Mouse (Mus musculus) CH12.LX (cell line): ENCODE results near the gene Cchcr1. TPM values are rescaled to one million over a fixed set of nuclear protein-coding genes. Genes with fewer than 3 reads are reported as not detected.

Source experiments
- DNase-seq: peaks from one replicate; pipeline ENCODE4 v3.0.0-alpha.2; 2013; ENCODE audit errors: extremely low read depth
- H3K27ac ChIP-seq: 2 replicates; pipeline ENCODE4 v1.5.1; 2012; ENCODE audit warnings: low read depth, mild to moderate bottlenecking, control low read depth, moderate library complexity; ENCODE audit not compliant: insufficient read depth
- H3K27me3 ChIP-seq: replicated peaks from 2 replicates; pipeline ENCODE3; 2012; ENCODE audit warnings: inconsistent platforms
- H3K36me3 ChIP-seq, 2 experiments: replicated peaks in 1 of 2; 2 replicates each; pipeline versions ENCODE3 to v1.6.1; 2012; ENCODE audit warnings: inconsistent platforms in 1 of 2, low read length in 1 of 2, mild to moderate bottlenecking in 1 of 2, mixed read lengths in 1 of 2, moderate library complexity in 1 of 2; ENCODE audit not compliant: control insufficient read depth in 1 of 2, insufficient read depth in 1 of 2
- H3K4me1 ChIP-seq, 2 experiments: 2 replicates each; pipeline ENCODE4 v1.6.1; 2012; ENCODE audit warnings: inconsistent platforms in 1 of 2, moderate library complexity in 1 of 2; ENCODE audit not compliant: insufficient read depth in 2 of 2, control insufficient read depth in 1 of 2
- H3K4me2 ChIP-seq: 2 replicates; pipeline ENCODE4 v1.6.1; 2012; ENCODE audit warnings: low read depth, mild to moderate bottlenecking, control low read depth; ENCODE audit not compliant: poor library complexity, insufficient read depth, severe bottlenecking
- H3K4me3 ChIP-seq, 3 experiments: fragments of 150-350 bp in 1 of 3; sonication (generic) in 1 of 3; replicated peaks in 1 of 3; 2 replicates each; pipeline versions ENCODE3 to v1.5.1; 2011 to 2012; ENCODE audit warnings: low read depth in 2 of 3, low read length in 2 of 3, mild to moderate bottlenecking in 2 of 3, moderate library complexity in 2 of 3, control low read depth in 1 of 3, improper control_type of control experiment in 1 of 3, inconsistent platforms in 1 of 3, mixed read lengths in 1 of 3; ENCODE audit not compliant: poor library complexity in 1 of 3
- H3K79me2 ChIP-seq: replicated peaks from 2 replicates; pipeline ENCODE4 v1.6.1; 2012; ENCODE audit warnings: mild to moderate bottlenecking, moderate library complexity; ENCODE audit not compliant: control insufficient read depth, poor library complexity, insufficient read depth, severe bottlenecking; ENCODE audit errors: extremely low read depth
- H3K9ac ChIP-seq: 2 replicates; pipeline ENCODE4 v1.6.1; 2012; ENCODE audit warnings: low read depth, mild to moderate bottlenecking, control low read depth, moderate library complexity; ENCODE audit not compliant: insufficient read depth
- H3K9me3 ChIP-seq: replicated peaks from 2 replicates; pipeline ENCODE3; 2012; ENCODE audit warnings: low read length, inconsistent platforms, mixed read lengths
- BHLHE40 ChIP-seq: IDR thresholded peaks from 2 replicates; pipeline ENCODE4 v1.6.1; 2011; ENCODE audit warnings: mild to moderate bottlenecking, low read depth, low read length, improper control_type of control experiment
- CHD1 ChIP-seq: IDR thresholded peaks from 2 replicates; pipeline ENCODE4 v1.6.1; 2012; ENCODE audit warnings: low read depth, low read length, improper control_type of control experiment, inconsistent platforms
- CHD2 ChIP-seq: IDR thresholded peaks from 2 replicates; pipeline ENCODE4 v1.6.1; 2011; ENCODE audit warnings: low read length, improper control_type of control experiment
- GABPA ChIP-seq: IDR thresholded peaks from 2 replicates; pipeline ENCODE4 v1.6.1; 2012; ENCODE audit warnings: low read depth, low read length, improper control_type of control experiment, inconsistent platforms; ENCODE audit not compliant: insufficient replicate concordance
- HCFC1 ChIP-seq: IDR thresholded peaks from 2 replicates; pipeline ENCODE4 v1.6.1; 2012; ENCODE audit warnings: low read depth, mild to moderate bottlenecking, inconsistent platforms, low read length, improper control_type of control experiment
- JUN ChIP-seq: IDR thresholded peaks from 2 replicates; pipeline ENCODE4 v1.6.1; 2011; ENCODE audit warnings: low read depth, mild to moderate bottlenecking, low read length, improper control_type of control experiment, moderate library complexity; ENCODE audit not compliant: insufficient read depth
- MAX ChIP-seq: IDR thresholded peaks from 2 replicates; pipeline ENCODE4 v1.6.1; 2011; ENCODE audit warnings: low read length, improper control_type of control experiment
- MAZ ChIP-seq: IDR thresholded peaks from 2 replicates; pipeline ENCODE4 v1.6.1; 2012; ENCODE audit warnings: low read depth, mild to moderate bottlenecking, inconsistent platforms, low read length, improper control_type of control experiment, moderate library complexity
- MEF2A ChIP-seq: IDR thresholded peaks from 2 replicates; pipeline ENCODE4 v1.6.1; 2014; ENCODE audit warnings: low read depth, mild to moderate bottlenecking, inconsistent platforms, low read length, improper control_type of control experiment, borderline replicate concordance
- NELFE ChIP-seq: IDR thresholded peaks from 2 replicates; pipeline ENCODE4 v1.6.1; 2011; ENCODE audit warnings: low read depth, low read length, improper control_type of control experiment
- NRF1 ChIP-seq: IDR thresholded peaks from 2 replicates; pipeline ENCODE4 v1.6.1; 2014; ENCODE audit warnings: low read depth, mild to moderate bottlenecking, inconsistent platforms, low read length, improper control_type of control experiment, moderate library complexity
- PAX5 ChIP-seq: IDR thresholded peaks from 2 replicates; pipeline ENCODE4 v1.6.1; 2012; ENCODE audit warnings: low read length, inconsistent platforms, mixed read lengths
- POLR2A ChIP-seq: IDR thresholded peaks from 2 replicates; pipeline ENCODE4 v1.6.1; 2011; ENCODE audit warnings: low read depth, mild to moderate bottlenecking, improper control_type of control experiment, low read length
- RAD21 ChIP-seq: IDR thresholded peaks from 2 replicates; pipeline ENCODE4 v1.6.1; 2011; ENCODE audit warnings: low read depth, mild to moderate bottlenecking, low read length, improper control_type of control experiment, moderate library complexity
- RCOR1 ChIP-seq: conservative IDR thresholded peaks from 2 replicates; pipeline ENCODE4 v1.6.1; 2012; ENCODE audit warnings: low read depth, mild to moderate bottlenecking, inconsistent platforms, low read length, improper control_type of control experiment
- SIN3A ChIP-seq: IDR thresholded peaks from 2 replicates; pipeline ENCODE4 v1.6.1; 2012; ENCODE audit warnings: low read length, improper control_type of control experiment, inconsistent platforms
- TBP ChIP-seq: conservative IDR thresholded peaks from 2 replicates; pipeline ENCODE4 v1.6.1; 2011; ENCODE audit warnings: low read depth, low read length, improper control_type of control experiment
- UBTF ChIP-seq: IDR thresholded peaks from 2 replicates; pipeline ENCODE4 v1.6.1; 2012; ENCODE audit warnings: low read depth, mild to moderate bottlenecking, inconsistent platforms, low read length, improper control_type of control experiment, moderate library complexity
- ZKSCAN1 ChIP-seq: IDR thresholded peaks from 2 replicates; pipeline ENCODE4 v1.6.1; 2012; ENCODE audit warnings: low read depth, inconsistent platforms, low read length, improper control_type of control experiment, borderline replicate concordance
- ZMIZ1 ChIP-seq: IDR thresholded peaks from 2 replicates; pipeline ENCODE4 v1.6.1; 2012; ENCODE audit warnings: low read depth, mild to moderate bottlenecking, inconsistent platforms, low read length, improper control_type of control experiment
- dilution Hi-C: fragments of 300-500 bp; cut with MboI; formaldehyde crosslinking; loops from 2 replicates; pipeline ENCODE4 v1.14.3; 2020; ENCODE audit warnings: low sequenced_read_pairs; ENCODE audit not compliant: extremely low pct_unique_long_range_greater_than_20kb, extremely low pct_ligation_motif_present
- in situ Hi-C: fragments of 300-500 bp; cut with MboI; formaldehyde crosslinking; loops from 3 replicates; pipeline ENCODE4 v1.14.3; 2019; ENCODE audit warnings: low sequenced_read_pairs, low pct_ligation_motif_present, low pct_unique_long_range_greater_than_20kb, mixed read lengths
- polyA plus RNA-seq: library from polyadenylated mRNA; unstranded; fragments of >175 nt; gene quantifications from 2 replicates; pipeline ENCODE4 v1.2.1, GENCODE M21; 2012; ENCODE audit warnings: low read depth; ENCODE audit not compliant: insufficient read length
- total RNA-seq, 2 experiments: library from RNA; depleted of rRNA; stranded (reverse); fragments of 300-350 nt in 1 of 2; fragments of >200 nt in 1 of 2; gene quantifications; 2 replicates each; pipeline ENCODE4 v1.2.3; 2012 to 2014

The Cchcr1 gene
- total and polyA plus RNA-seq, 3 experiments, result 5.2 to 13.0 (median 11.3) TPM

DNA sequence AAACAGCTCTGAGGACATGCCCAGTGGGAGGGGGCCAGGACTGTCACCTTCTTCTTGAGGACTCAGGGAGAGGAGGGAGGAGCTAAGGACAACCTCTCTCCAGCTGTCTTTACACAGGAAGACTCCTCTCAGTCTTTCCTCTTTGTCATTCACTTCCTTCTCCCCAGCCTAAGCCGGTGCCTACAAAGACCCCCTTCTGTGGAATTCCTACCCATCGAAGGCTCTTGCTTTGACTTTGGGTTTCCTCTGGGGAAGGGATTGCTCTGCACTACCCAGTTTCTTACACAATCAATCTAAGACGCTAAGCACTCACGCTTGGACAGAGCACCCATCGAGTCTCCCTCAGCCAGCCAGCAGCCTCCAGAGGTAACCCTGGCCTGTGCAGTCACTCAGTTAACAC, 31.7 kb downstream of the Cchcr1 start:
- in situ Hi-C loops, result no loop called here
- Histone ChIP-seq H3K79me2 (no peaks in the 10 kb centered on the region), H3K27me3 (peaks cover 2% of the 10 kb centered on the region), H3K27ac (no peak overlapping the region), H3K9me3 (peaks cover 3% of the 10 kb centered on the region), H3K4me2 (no peak overlapping the region), H3K4me1 (peaks cover 15 to 44% of the 10 kb centered on the region in 2 experiments), H3K9ac (no peak overlapping the region), H3K4me3 (no peak overlapping the region), H3K36me3 (no peaks in the 10 kb centered on the region)
- DNase-seq, result no peak
- dilution Hi-C loops, result no loop called here
- TF ChIP-seq RAD21, result no peak
- no peak for TF ChIP-seq RCOR1
- no peak for TF ChIP-seq ZKSCAN1
- no peak for TF ChIP-seq PAX5
- no peak for TF ChIP-seq HCFC1
- TF ChIP-seq CHD2, result no peak
- no peak for TF ChIP-seq MEF2A
- TF ChIP-seq GABPA, result no peak
- no peak for TF ChIP-seq CHD1
- no peak for TF ChIP-seq ZMIZ1
- no peak for TF ChIP-seq NRF1

DNA sequence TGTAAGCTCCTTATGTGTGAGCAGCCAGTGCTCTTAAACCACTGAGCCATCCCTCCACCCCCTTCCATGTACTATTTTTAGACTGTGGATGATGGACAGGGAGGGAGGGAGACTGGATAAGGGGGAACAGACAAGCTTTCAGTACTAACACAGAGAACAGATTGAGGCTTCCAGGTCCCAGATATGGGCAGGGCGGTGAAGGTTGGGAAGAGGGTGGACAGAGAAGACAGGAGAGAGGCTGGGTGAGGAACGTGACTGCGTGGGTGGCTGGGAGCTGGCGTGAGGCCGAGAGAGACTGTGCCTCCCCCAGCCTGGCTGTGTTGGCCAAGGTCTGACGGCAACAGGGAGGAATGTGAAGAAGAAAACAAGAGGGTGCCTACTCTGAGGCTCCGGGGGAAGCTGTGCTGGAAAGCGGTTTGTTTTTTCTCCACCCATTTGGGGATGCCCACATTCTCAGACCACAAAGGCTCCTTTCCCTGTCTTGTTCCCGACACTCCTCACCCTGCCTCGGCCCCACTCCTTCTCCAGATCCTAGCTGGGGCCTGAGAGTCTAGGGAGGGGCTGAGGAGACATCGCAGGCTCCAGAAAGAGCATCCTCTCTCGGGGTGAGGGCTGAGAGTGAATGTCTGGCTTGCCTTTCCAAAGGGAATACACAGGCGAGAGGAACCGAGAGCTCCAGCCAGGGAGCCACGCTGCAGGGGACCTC, 32.7 kb downstream of the Cchcr1 start:
- no peaks in the 10 kb centered on the region for H3K36me3 ChIP-seq
- no peak overlapping the region for H3K9ac ChIP-seq
- no peak overlapping the region for H3K4me3 ChIP-seq
- dilution Hi-C loops, result no loop called here
- peaks cover 3% of the 10 kb centered on the region for H3K9me3 ChIP-seq
- no peak for DNase-seq
- no peak overlapping the region for H3K4me2 ChIP-seq
- TF ChIP-seq JUN (no peak), CHD1 (no peak), RCOR1 (no peak), UBTF (no peak), MAX (no peak), BHLHE40 (no peak), HCFC1 (no peak), POLR2A (no peak), TBP (no peak), SIN3A (no peak), MAZ (no peak), NELFE (no peak), MEF2A (no peak)
- in situ Hi-C loops, result loop anchor here (5.0 kb wide), 1 partner anchor 32 kb away; the partner anchor contains the start of genes Cchcr1 and Tcf19
- peaks cover 20 to 44% of the 10 kb centered on the region in 2 experiments for H3K4me1 ChIP-seq
- no peak overlapping the region for H3K27ac ChIP-seq
- peaks cover 2% of the 10 kb centered on the region for H3K27me3 ChIP-seq
- H3K79me2 ChIP-seq, result no peaks in the 10 kb centered on the region
